Mouse (Mus musculus) thymus, adult 2 months (tissue): Measurements from ENCODE around the gene Ky. TPM values are rescaled to one million over a fixed set of nuclear protein-coding genes. Genes with fewer than 3 reads are reported as not detected.

Experiments
- DNase-seq: peaks from one replicate; pipeline ENCODE4 v3.0.0; 2021
- H3K27ac ChIP-seq: fragments of 200-500 bp; 2 replicates; pipeline ENCODE4 v1.5.1; 2012; ENCODE audit warnings: low read length, control low read depth; ENCODE audit not compliant: control insufficient read depth, insufficient read depth
- H3K27me3 ChIP-seq: fragments of 200-500 bp; 2 replicates; pipeline ENCODE4 v1.6.1; 2012; ENCODE audit warnings: mild to moderate bottlenecking, low read length, moderate library complexity, mixed read lengths; ENCODE audit not compliant: control insufficient read depth, insufficient read depth
- H3K36me3 ChIP-seq: fragments of 200-500 bp; 2 replicates; pipeline ENCODE4 v1.6.1; 2012; ENCODE audit warnings: mild to moderate bottlenecking, low read length, moderate library complexity; ENCODE audit not compliant: control insufficient read depth, insufficient read depth
- H3K4me1 ChIP-seq: fragments of 200-500 bp; replicated peaks from 2 replicates; pipeline ENCODE4 v1.6.1; 2012; ENCODE audit warnings: low read length; ENCODE audit not compliant: control insufficient read depth, insufficient read depth
- H3K4me3 ChIP-seq: fragments of 200-500 bp; 2 replicates; pipeline ENCODE4 v1.5.1; 2012; ENCODE audit warnings: mild to moderate bottlenecking, low read length, control low read depth, moderate library complexity; ENCODE audit not compliant: control insufficient read depth, insufficient read depth
- CTCF ChIP-seq: fragments of 200-500 bp; IDR thresholded peaks from 2 replicates; pipeline ENCODE4 v1.5.1; 2012; ENCODE audit warnings: mild to moderate bottlenecking, control low read depth, low read length, moderate library complexity, borderline replicate concordance; ENCODE audit not compliant: control insufficient read depth, poor library complexity, insufficient read depth; ENCODE audit errors: extremely low read depth
- POLR2A ChIP-seq: fragments of 200-500 bp; IDR thresholded peaks from 2 replicates; pipeline ENCODE4 v1.6.1; 2012; ENCODE audit warnings: mild to moderate bottlenecking, low read length, control low read depth, moderate library complexity; ENCODE audit not compliant: control insufficient read depth, poor library complexity, insufficient read depth; ENCODE audit errors: extremely low read depth
- whole genome bisulfite sequencing: fragments of 180-500 bp; shearing (Covaris S2); methylation state at CpG from one replicate; pipeline ENCODE4 v1.1.7; 2018; 5-methylcytosine and 5-hydroxymethylcytosine counted together
- polyA plus RNA-seq: library from polyadenylated mRNA; depleted of rRNA; stranded (reverse); fragments of >200 nt; gene quantifications from 2 replicates; pipeline ENCODE4 v1.2.3, GENCODE M21; 2012

Gene Ky
- polyA plus RNA-seq, 1 experiment: 0.89 TPM

DNA sequence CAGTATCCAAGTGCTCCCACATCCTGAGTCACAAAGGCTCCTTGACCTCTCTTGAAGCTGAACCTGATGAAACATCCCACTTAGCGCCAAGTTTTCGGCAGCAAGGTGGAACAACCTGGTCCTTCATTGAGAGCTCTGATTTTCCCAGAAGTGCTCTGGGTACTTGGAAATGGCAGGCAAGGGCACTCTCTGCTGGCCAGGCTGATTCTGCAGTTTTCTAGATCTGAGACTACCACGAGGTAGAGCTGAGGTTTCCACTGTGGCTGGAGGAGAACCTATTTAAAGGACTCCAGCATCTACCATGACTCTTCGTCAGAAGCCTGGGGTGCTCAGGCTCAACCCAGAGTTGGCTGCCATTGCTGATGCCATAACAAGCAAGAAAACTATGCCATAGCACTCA lies 8.0 kb downstream of the Ky start:
- Histone ChIP-seq H3K4me3 (no peak overlapping the region), H3K27me3 (no peaks in the 10 kb centered on the region), H3K36me3 (no peaks in the 10 kb centered on the region), H3K4me1 (no peaks in the 10 kb centered on the region), H3K27ac (no peak overlapping the region)
- no peak for TF ChIP-seq CTCF
- TF ChIP-seq POLR2A: no peak
- no peak for DNase-seq
- WGBS: 74% methylated on average over 4 of the region's 4 CpGs

DNA sequence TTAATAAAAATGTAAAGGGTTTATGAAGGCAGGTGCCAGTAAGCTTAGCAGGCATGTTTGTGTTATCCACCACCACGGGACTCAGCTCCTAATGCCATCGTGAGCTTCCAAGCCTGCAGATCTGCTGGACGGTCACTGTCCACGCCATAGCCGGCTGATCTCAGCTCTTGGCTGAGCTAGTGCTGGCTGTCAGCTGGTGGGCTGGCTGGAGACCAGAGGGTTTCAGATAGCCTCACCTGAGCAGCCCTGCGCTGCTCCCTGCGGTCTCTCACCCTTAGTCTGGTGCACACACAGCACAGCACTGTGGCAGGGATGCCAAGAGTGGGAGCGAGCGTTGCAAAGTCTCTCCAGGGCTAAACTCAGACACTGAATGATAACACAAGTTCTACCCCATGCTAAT lies 12.9 kb downstream of the Ky start:
- WGBS: 93% methylated on average over 9 of the region's 9 CpGs
- DNase-seq: no peak
- no peak overlapping the region for H3K4me3 ChIP-seq

GRCm38 (mm10) chr9:102521396-102521795 lies 15.8 kb downstream of the Ky start:
- WGBS: 25% methylated on average over 4 of the region's 4 CpGs
- no peaks in the 10 kb centered on the region for H3K36me3 ChIP-seq

More for the DNA sequence above, 12.9 kb downstream of the Ky start:
- Histone ChIP-seq H3K27me3 (no peaks in the 10 kb centered on the region), H3K4me1 (0 out of 2 replicates have a peak, but pooled peaks cover 8% of the 10 kb centered on the region), H3K27ac (no peak overlapping the region), H3K36me3 (no peaks in the 10 kb centered on the region)
- TF ChIP-seq CTCF (no peak), POLR2A (no peak)

DNA sequence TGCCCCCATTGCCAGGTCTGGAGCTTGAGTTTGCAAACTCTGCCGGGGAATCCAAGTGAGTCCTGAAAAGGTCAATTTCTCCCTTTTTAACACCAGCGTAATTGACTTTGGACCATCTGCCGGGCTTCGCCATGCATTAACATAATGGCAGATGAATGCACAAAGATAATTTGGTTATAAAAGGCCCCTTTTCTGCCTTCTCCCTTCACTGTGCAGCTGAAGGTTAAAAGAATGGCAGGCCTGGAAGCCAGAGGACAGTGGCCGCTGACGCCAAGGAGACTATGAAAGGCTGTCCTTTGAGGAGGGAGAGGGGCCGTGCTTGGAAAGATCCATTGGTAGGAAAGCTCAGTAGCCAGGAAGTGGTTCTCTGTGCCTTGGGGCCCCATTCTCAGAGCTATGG lies 22.6 kb downstream of the Ky start:
- TF ChIP-seq CTCF: no peak
- TF ChIP-seq POLR2A: no peak
- no peaks in the 10 kb centered on the region for H3K4me1 ChIP-seq
- H3K4me3 ChIP-seq: no peak overlapping the region
- no peak for DNase-seq
- H3K27ac ChIP-seq: no peak overlapping the region
- H3K36me3 ChIP-seq: no peaks in the 10 kb centered on the region
- H3K27me3 ChIP-seq: no peaks in the 10 kb centered on the region
- 95% methylated on average over 7 of the region's 7 CpGs for WGBS

More at GRCm38 (mm10) chr9:102521396-102521795, 15.8 kb downstream of the Ky start:
- DNase-seq: no peak
- Histone ChIP-seq H3K4me1 (0 out of 2 replicates have a peak, but pooled peaks cover 8% of the 10 kb centered on the region), H3K27me3 (no peaks in the 10 kb centered on the region), H3K27ac (no peak overlapping the region), H3K4me3 (no peak overlapping the region)
- TF ChIP-seq POLR2A: no peak

GRCm38 (mm10) chr9:102528561-102528960 lies 23.0 kb downstream of the Ky start:
- Histone ChIP-seq H3K27me3 (no peaks in the 10 kb centered on the region), H3K27ac (no peak overlapping the region), H3K4me3 (no peak overlapping the region), H3K36me3 (no peaks in the 10 kb centered on the region), H3K4me1 (no peaks in the 10 kb centered on the region)
- no peak for DNase-seq
- 93% methylated on average over 7 of the region's 7 CpGs for WGBS
- TF ChIP-seq CTCF (no peak), POLR2A (no peak)

GRCm38 (mm10) chr9:102529008-102529407 lies 23.5 kb downstream of the Ky start:
- no peaks in the 10 kb centered on the region for H3K4me1 ChIP-seq
- H3K27ac ChIP-seq: no peak overlapping the region
- no peaks in the 10 kb centered on the region for H3K27me3 ChIP-seq
- TF ChIP-seq CTCF (no peak), POLR2A (no peak)
- H3K4me3 ChIP-seq: no peak overlapping the region
- no peaks in the 10 kb centered on the region for H3K36me3 ChIP-seq
- DNase-seq: no peak
- 74% methylated on average over 3 of the region's 3 CpGs for WGBS
